Mouse (Mus musculus) lung, postnatal 4 days (tissue): Measurements from ENCODE around the gene Ly6g6f.
A peak's percentile ranks its signal among the peaks of the same experiment; 100 is the strongest.

ENCODE experiments used
- DNase-seq, 2 experiments: peaks; one replicate each; pipeline ENCODE4 v3.0.0; 2021

Gene Ly6g6f

GRCm38 (mm10) chr17:35105740-35106389 is 20.5 kb upstream of the Ly6g6f start:
- peak; percentile 50 to 52 for DNase-seq

- no peak for DNase-seq
Measured at GRCm38 (mm10) chr17:35104754-35105153, 19.3 kb upstream of the Ly6g6f start.

- no peak for DNase-seq
Measured at GRCm38 (mm10) chr17:35104079-35104478, 18.7 kb upstream of the Ly6g6f start.

- no peak for DNase-seq
Measured at GRCm38 (mm10) chr17:35103221-35103690, 17.8 kb upstream of the Ly6g6f start.

- DNase-seq, result no peak
Measured at GRCm38 (mm10) chr17:35102299-35102698, 16.9 kb upstream of the Ly6g6f start.

- DNase-seq, result no peak
Measured at GRCm38 (mm10) chr17:35101161-35101560, 15.8 kb upstream of the Ly6g6f start.

GRCm38 (mm10) chr17:35100196-35100765 is 14.9 kb upstream of the Ly6g6f start:
- no peak for DNase-seq

- DNase-seq, result peak; percentile 20 to 39
Measured at GRCm38 (mm10) chr17:35097164-35097655, 11.8 kb upstream of the Ly6g6f start.

GRCm38 (mm10) chr17:35096597-35096996 is 11.2 kb upstream of the Ly6g6f start:
- no peak for DNase-seq

- DNase-seq, result no peak
Measured at GRCm38 (mm10) chr17:35094475-35095365, 9.3 kb upstream of the Ly6g6f start.

GRCm38 (mm10) chr17:35092403-35093198 is 7.2 kb upstream of the Ly6g6f start:
- peak in 1 of 2 experiments; percentile 55 for DNase-seq

GRCm38 (mm10) chr17:35090166-35090932 is 4.9 kb upstream of the Ly6g6f start:
- no peak for DNase-seq

GRCm38 (mm10) chr17:35088825-35089644 is 3.6 kb upstream of the Ly6g6f start, which contains the start of gene Abhd16a:
Abhd16a (plus strand) TSS chr17:35089263.
- peak; percentile 96 to 97 for DNase-seq

GRCm38 (mm10) chr17:35088151-35088550 is 2.7 kb upstream of the Ly6g6f start:
- no peak for DNase-seq

GRCm38 (mm10) chr17:35083929-35084497 is 1.4 kb downstream of the Ly6g6f start:
- DNase-seq, result no peak

- DNase-seq, result no peak
Measured at GRCm38 (mm10) chr17:35082841-35083576, 2.4 kb downstream of the Ly6g6f start.

GRCm38 (mm10) chr17:35080710-35081109 is 4.7 kb downstream of the Ly6g6f start:
- no peak for DNase-seq

GRCm38 (mm10) chr17:35080248-35080647 is 5.2 kb downstream of the Ly6g6f start:
- no peak for DNase-seq

GRCm38 (mm10) chr17:35079778-35080177 is 5.6 kb downstream of the Ly6g6f start:
- no peak for DNase-seq
